Mouse (Mus musculus) limb, embryonic 10.5 days (tissue): ENCODE measurements around the gene Cryba2. TPM values are rescaled to one million over a fixed set of nuclear protein-coding genes. Genes with fewer than 3 reads are reported as not detected.

ENCODE experiments used
- DNase-seq: peaks from one replicate; pipeline ENCODE4 v3.0.0-alpha.2; 2017; ENCODE audit warnings: low spot score
- H3K27ac ChIP-seq: fragments of 300-500 bp; sonication (generic); 2 replicates; pipeline ENCODE4 v1.5.1; 2016; ENCODE audit warnings: mild to moderate bottlenecking
- H3K27me3 ChIP-seq: fragments of 300-500 bp; sonication (generic); 2 replicates; pipeline ENCODE4 v1.6.1; 2016; ENCODE audit warnings: low read depth, mild to moderate bottlenecking; ENCODE audit not compliant: poor library complexity, severe bottlenecking
- H3K36me3 ChIP-seq: fragments of 300-500 bp; sonication (generic); 2 replicates; pipeline ENCODE4 v1.6.1; 2016; ENCODE audit warnings: mild to moderate bottlenecking, moderate library complexity
- H3K4me1 ChIP-seq: fragments of 300-500 bp; sonication (generic); 2 replicates; pipeline ENCODE4 v1.6.1; 2016
- H3K4me3 ChIP-seq: fragments of 300-500 bp; sonication (generic); 2 replicates; pipeline ENCODE4 v1.5.1; 2016; ENCODE audit warnings: mild to moderate bottlenecking, moderate library complexity
- H3K9me3 ChIP-seq: fragments of 300-500 bp; sonication (generic); replicated peaks from 2 replicates; pipeline ENCODE4 v1.6.1; 2016; ENCODE audit warnings: mild to moderate bottlenecking
- WGBS: fragments of 180-500 bp; shearing (Covaris S2); methylation state at CpG from one replicate; pipeline ENCODE4 v1.1.7; 2016; 5-methylcytosine and 5-hydroxymethylcytosine counted together
- microRNA counts: library from miRNA; unstranded; fragments of <30 nt; microRNA quantifications from one replicate; lab custom pipeline; 2017
- microRNA-seq: library from miRNA; unstranded; fragments of <30 nt; microRNA quantifications from one replicate; pipeline ENCODE4, GENCODE M21; 2017
- polyA plus RNA-seq: library from polyadenylated mRNA; unstranded; fragments of >200 nt; fragmentation: Nextera tagmentation; extraction: Ambion mirVana; gene quantifications from 2 replicates; pipeline ENCODE4 v1.2.1, GENCODE M21; 2016

Cryba2 gene
- polyA plus RNA-seq, 1 experiment from 2014 or later = not detected

- DNase-seq = peak; percentile 58
- Histone ChIP-seq H3K27ac (0 out of 2 replicates have a peak overlapping the region, but pooled peaks have one; percentile 61), H3K9me3 (no peaks in the 10 kb centered on the region), H3K36me3 (no peaks in the 10 kb centered on the region), H3K27me3 (peaks cover 100% of the 10 kb centered on the region), H3K4me3 (peak overlapping the region; percentile 73), H3K4me1 (peaks cover 34% of the 10 kb centered on the region)
- WGBS = under 1% methylated on average over 74 of the region's 74 CpGs
Measured at GRCm38 (mm10) chr1:74855651-74856438, 37.1 kb downstream of the Cryba2 start.

- WGBS = under 1% methylated on average over 48 of the region's 48 CpGs
- Histone ChIP-seq H3K9me3 (no peaks in the 10 kb centered on the region), H3K36me3 (no peaks in the 10 kb centered on the region), H3K4me1 (peaks cover 34% of the 10 kb centered on the region), H3K27me3 (peaks cover 100% of the 10 kb centered on the region), H3K27ac (peak overlapping the region; percentile 61), H3K4me3 (peak overlapping the region; percentile 73)
- peak; percentile 73 for DNase-seq
Measured at GRCm38 (mm10) chr1:74855156-74855555, 37.8 kb downstream of the Cryba2 start.

- peak; percentile 87 for DNase-seq
- Histone ChIP-seq H3K4me1 (peaks cover 34% of the 10 kb centered on the region), H3K36me3 (no peaks in the 10 kb centered on the region), H3K9me3 (no peaks in the 10 kb centered on the region), H3K27ac (peak within 1 kb of the TSS; percentile 61), H3K4me3 (peak within 1 kb of the TSS; percentile 73), H3K27me3 (peaks cover 100% of the 10 kb centered on the region)
- 1% methylated on average over 39 of the region's 39 CpGs for WGBS
Measured at GRCm38 (mm10) chr1:74854306-74855056, 38.5 kb downstream of the Cryba2 start, which contains the start of gene Cdk5r2. Gene Cdk5r2, plus strand, starts transcription at chr1:74854934.

GRCm38 (mm10) chr1:74851001-74851775 is 41.8 kb downstream of the Cryba2 start:
- no peak overlapping the region for H3K4me3 ChIP-seq
- DNase-seq = no peak
- WGBS = 24% methylated on average over 6 of the region's 6 CpGs
- no peaks in the 10 kb centered on the region for H3K9me3 ChIP-seq
- no peak overlapping the region for H3K27ac ChIP-seq
- H3K36me3 ChIP-seq = no peaks in the 10 kb centered on the region
- peaks cover 25% of the 10 kb centered on the region for H3K4me1 ChIP-seq
- peaks cover 78% of the 10 kb centered on the region for H3K27me3 ChIP-seq

GRCm38 (mm10) chr1:74850251-74850650 is 42.7 kb downstream of the Cryba2 start:
- 22% methylated on average over 6 of the region's 6 CpGs for WGBS
- no peak for DNase-seq
- Histone ChIP-seq H3K27ac (no peak overlapping the region), H3K36me3 (no peaks in the 10 kb centered on the region), H3K4me1 (peaks cover 18% of the 10 kb centered on the region), H3K27me3 (peaks cover 69% of the 10 kb centered on the region), H3K4me3 (no peak overlapping the region), H3K9me3 (no peaks in the 10 kb centered on the region)

- DNase-seq = no peak
- Histone ChIP-seq H3K9me3 (no peaks in the 10 kb centered on the region), H3K36me3 (no peaks in the 10 kb centered on the region), H3K4me3 (no peak overlapping the region), H3K27me3 (peaks cover 56% of the 10 kb centered on the region), H3K4me1 (peaks cover 6% of the 10 kb centered on the region), H3K27ac (no peak overlapping the region)
- 60% methylated on average over 5 of the region's 5 CpGs for WGBS
Measured at GRCm38 (mm10) chr1:74848946-74849345, 44.0 kb downstream of the Cryba2 start.

GRCm38 (mm10) chr1:74846341-74846740 is 46.6 kb downstream of the Cryba2 start:
- Histone ChIP-seq H3K27me3 (peaks cover 30% of the 10 kb centered on the region), H3K4me3 (no peak overlapping the region), H3K4me1 (peaks cover 5% of the 10 kb centered on the region; the same call in 1 of the 2 replicates), H3K9me3 (no peaks in the 10 kb centered on the region), H3K36me3 (no peaks in the 10 kb centered on the region), H3K27ac (no peak overlapping the region)
- DNase-seq = no peak
- 32% methylated on average over 9 of the region's 9 CpGs for WGBS

GRCm38 (mm10) chr1:74843090-74843489 is 49.9 kb downstream of the Cryba2 start:
- peaks cover 5% of the 10 kb centered on the region; the same call in 1 of the 2 replicates for H3K4me1 ChIP-seq
- H3K27ac ChIP-seq = no peak overlapping the region
- H3K36me3 ChIP-seq = no peaks in the 10 kb centered on the region
- no peaks in the 10 kb centered on the region for H3K27me3 ChIP-seq
- H3K4me3 ChIP-seq = no peak overlapping the region
- 87% methylated on average over 5 of the region's 5 CpGs for WGBS
- H3K9me3 ChIP-seq = no peaks in the 10 kb centered on the region
- no peak for DNase-seq

MicroRNA genes within 50 kb of the gene (microRNA counts, 519-probe panel; counts per million panel counts)
- 3,434 counts per million, percentile 76 among the panel's probes with 10 or more counts for microRNA mmu-miR-375 (lab: Ali Mortazavi, UCI)

Small RNAs within 50 kb of the gene (microRNA-seq; reads per million reads assigned to microRNA genes)
- gene Mir375 = 1,158 reads per million, percentile 76 among the genes with 10 or more reads in this experiment

Other genes with a start within 250 kb of the Cryba2 start
- 52.0 and 53.8 TPM in 2 replicates for gene Ttll4, start 231.4 kb downstream of the Cryba2 start, polyA plus RNA-seq
- 22.8 and 25.5 TPM in 2 replicates for gene Cyp27a1, start 179.6 kb downstream of the Cryba2 start, polyA plus RNA-seq
- gene Prkag3, start 143.9 kb downstream of the Cryba2 start, polyA plus RNA-seq = 0.16 and 0.29 TPM in 2 replicates
- 30.1 and 34.2 TPM in 2 replicates for gene Wnt6, start 121.3 kb downstream of the Cryba2 start, polyA plus RNA-seq
- gene Wnt10a, start 101.6 kb downstream of the Cryba2 start, polyA plus RNA-seq = 1.3 and 1.6 TPM in 2 replicates
- not detected in 2 replicates for gene Cdk5r2, start 38.2 kb downstream of the Cryba2 start, polyA plus RNA-seq
- not detected in 2 replicates for gene Fev, start 7.7 kb downstream of the Cryba2 start, polyA plus RNA-seq
- gene Cfap65, start 42.5 kb upstream of the Cryba2 start, polyA plus RNA-seq = not detected in 2 replicates
- gene Ihh, start 58.5 kb upstream of the Cryba2 start, polyA plus RNA-seq = 0.08 and 0.11 TPM in 2 replicates
- 13.1 and 13.3 TPM in 2 replicates for gene Nhej1, start 232.1 kb upstream of the Cryba2 start, polyA plus RNA-seq
- gene Slc23a3, start 240.7 kb upstream of the Cryba2 start, polyA plus RNA-seq = 0.11 TPM in 1 of 2 replicates, not detected in the other
- 35.6 and 41.3 TPM in 2 replicates for gene Cnppd1, start 249.6 kb upstream of the Cryba2 start, polyA plus RNA-seq
- 31.5 and 35.3 TPM in 2 replicates for gene Retreg2, start 249.6 kb upstream of the Cryba2 start, polyA plus RNA-seq